ENCODE assay signal across 19 mouse cellular contexts in genomic region chr10:9586328-9586727, GRCm38 (mm10).
DNase-seq lines count a peak whose midpoint lies in the region; ATAC-seq lines count a peak whose summit lies in the region.
"Had no signal": no experiment of that assay in that cellular context is flagged by ENCODE, and none has a peak within 500 bp of the region (broad histone marks: within the 10 kb centered on the region; RNA-seq: fewer than 3 reads in every experiment).

No protein-coding gene starts in this region.

- H3K27ac ChIP-seq in embryonic facial prominence, embryonic 14.5 days (replicated peaks; ENCODE audit: low read depth, low read length) = peak overlapping the region; percentile 48
- H3K27ac ChIP-seq in embryonic facial prominence, embryonic 10.5 days (replicated peaks) = no peak overlapping the region
- no peak overlapping the region for H3K27ac ChIP-seq in intestine, embryonic 15.5 days
- no peak overlapping the region for H3K27ac ChIP-seq in intestine, embryonic 16.5 days (ENCODE audit: low read length)
- H3K27ac ChIP-seq: forebrain, embryonic 10.5 days; midbrain, embryonic 12.5 days had no signal

- ATAC-seq in embryonic facial prominence, embryonic 14.5 days (ENCODE audit: low read depth) = no peak
- ATAC-seq in intestine, embryonic 15.5 days = no peak
- ATAC-seq in intestine, embryonic 16.5 days = no peak
- ATAC-seq: hindbrain, embryonic 16.5 days; Patski had no signal

- H3K36me3 ChIP-seq in embryonic facial prominence, embryonic 14.5 days (ENCODE audit: control insufficient read depth, insufficient read depth, low read length) = no peaks in the 10 kb centered on the region
- H3K36me3 ChIP-seq in embryonic facial prominence, embryonic 10.5 days (replicated peaks) = no peaks in the 10 kb centered on the region
- H3K36me3 ChIP-seq in intestine, embryonic 15.5 days = no peaks in the 10 kb centered on the region
- H3K36me3 ChIP-seq in intestine, embryonic 16.5 days (ENCODE audit: control insufficient read depth, insufficient read depth, low read length) = no peaks in the 10 kb centered on the region
- H3K36me3 ChIP-seq: forebrain, embryonic 10.5 days; midbrain, embryonic 12.5 days had no signal

- peak; percentile 74 for DNase-seq in embryonic facial prominence, embryonic 14.5 days (ENCODE audit: low spot score)
- no peak for DNase-seq in embryonic facial prominence, embryonic 10.5 days (ENCODE audit: low spot score)
- peak; percentile 87 for DNase-seq in brain, adult 2 months (ENCODE audit: low read depth, low spot score)
- DNase-seq in left cerebral cortex, adult 9 months (ENCODE audit: low spot score in 2 of 2) = peak; percentile 46 to 71
- peak; percentile 19 for DNase-seq in right cerebral cortex, postnatal 14 days
- no peak for DNase-seq in cerebellum, adult 8-10 months
- DNase-seq: adrenal gland, postnatal 36 days; cerebellum, postnatal 25 days; heart, adult 18-20 months; lung, postnatal 14 days; thymus, adult 18-20 months had no signal

- 55% methylated on average over 5 of the region's 5 CpGs for WGBS in embryonic facial prominence, embryonic 14.5 days
- 85% methylated on average over 5 of the region's 5 CpGs for WGBS in embryonic facial prominence, embryonic 10.5 days
- WGBS in intestine, embryonic 15.5 days = 71% methylated on average over 5 of the region's 5 CpGs
- 80% methylated on average over 5 of the region's 5 CpGs for WGBS in intestine, embryonic 16.5 days

- H3K4me2 ChIP-seq in embryonic facial prominence, embryonic 14.5 days (ENCODE audit: low read depth, low read length) = no peak overlapping the region
- H3K4me2 ChIP-seq in intestine, embryonic 15.5 days (replicated peaks) = no peak overlapping the region
- H3K4me2 ChIP-seq in intestine, embryonic 16.5 days (ENCODE audit: low read depth, low read length) = no peak overlapping the region
- H3K4me2 ChIP-seq: midbrain, embryonic 12.5 days had no signal

- H3K4me3 ChIP-seq in embryonic facial prominence, embryonic 14.5 days (ENCODE audit: low read depth, low read length) = no peak overlapping the region
- H3K4me3 ChIP-seq in embryonic facial prominence, embryonic 10.5 days = no peak overlapping the region
- no peak overlapping the region for H3K4me3 ChIP-seq in intestine, embryonic 15.5 days (replicated peaks)
- no peak overlapping the region for H3K4me3 ChIP-seq in intestine, embryonic 16.5 days (ENCODE audit: low read length)
- H3K4me3 ChIP-seq: forebrain, embryonic 10.5 days; midbrain, embryonic 12.5 days; myocyte had no signal

- no peaks in the 10 kb centered on the region for H3K27me3 ChIP-seq in embryonic facial prominence, embryonic 14.5 days (replicated peaks; ENCODE audit: control insufficient read depth, insufficient read depth, low read length)
- H3K27me3 ChIP-seq in embryonic facial prominence, embryonic 10.5 days (replicated peaks; ENCODE audit: low read depth, poor library complexity, severe bottlenecking) = no peaks in the 10 kb centered on the region
- no peaks in the 10 kb centered on the region for H3K27me3 ChIP-seq in intestine, embryonic 15.5 days (replicated peaks)
- H3K27me3 ChIP-seq in intestine, embryonic 16.5 days (replicated peaks; ENCODE audit: control insufficient read depth, insufficient read depth, low read length) = no peaks in the 10 kb centered on the region
- H3K27me3 ChIP-seq: CH12.LX; midbrain, embryonic 12.5 days had no signal

- no peaks in the 10 kb centered on the region for H3K9me3 ChIP-seq in embryonic facial prominence, embryonic 14.5 days (ENCODE audit: control insufficient read depth, low read length)
- H3K9me3 ChIP-seq in embryonic facial prominence, embryonic 10.5 days = no peaks in the 10 kb centered on the region
- H3K9me3 ChIP-seq in intestine, embryonic 15.5 days = no peaks in the 10 kb centered on the region
- H3K9me3 ChIP-seq in intestine, embryonic 16.5 days (ENCODE audit: control insufficient read depth, low read length) = no peaks in the 10 kb centered on the region
- H3K9me3 ChIP-seq: forebrain, embryonic 10.5 days; midbrain, embryonic 12.5 days had no signal

- H3K9ac ChIP-seq in embryonic facial prominence, embryonic 14.5 days (ENCODE audit: low read depth, low read length) = no peak overlapping the region
- H3K9ac ChIP-seq in intestine, embryonic 15.5 days = no peak overlapping the region
- H3K9ac ChIP-seq in intestine, embryonic 16.5 days (ENCODE audit: low read depth, low read length) = no peak overlapping the region
- H3K9ac ChIP-seq: midbrain, embryonic 12.5 days had no signal

- peaks cover 2% of the 10 kb centered on the region for H3K4me1 ChIP-seq in embryonic facial prominence, embryonic 14.5 days (ENCODE audit: control insufficient read depth, insufficient read depth, low read length)
- H3K4me1 ChIP-seq in embryonic facial prominence, embryonic 10.5 days = no peaks in the 10 kb centered on the region
- H3K4me1 ChIP-seq in intestine, embryonic 15.5 days (replicated peaks) = no peaks in the 10 kb centered on the region
- H3K4me1 ChIP-seq in intestine, embryonic 16.5 days (ENCODE audit: control insufficient read depth, insufficient read depth, low read length) = no peaks in the 10 kb centered on the region
- H3K4me1 ChIP-seq: midbrain, embryonic 12.5 days had no signal

Comparison
In these comparisons a context has a peak if more than half of its experiments do, and no peak if none do; other contexts are left out.
1. DNase-seq: peak in embryonic facial prominence, embryonic 14.5 days (single experiment), brain, adult 2 months (single experiment), left cerebral cortex, adult 9 months (2 of 2) and right cerebral cortex, postnatal 14 days (single experiment); none in embryonic facial prominence, embryonic 10.5 days (single experiment) and cerebellum, adult 8-10 months (single experiment).